Mouse (Mus musculus): ENCODE results near the gene Zscan22.

DNA sequence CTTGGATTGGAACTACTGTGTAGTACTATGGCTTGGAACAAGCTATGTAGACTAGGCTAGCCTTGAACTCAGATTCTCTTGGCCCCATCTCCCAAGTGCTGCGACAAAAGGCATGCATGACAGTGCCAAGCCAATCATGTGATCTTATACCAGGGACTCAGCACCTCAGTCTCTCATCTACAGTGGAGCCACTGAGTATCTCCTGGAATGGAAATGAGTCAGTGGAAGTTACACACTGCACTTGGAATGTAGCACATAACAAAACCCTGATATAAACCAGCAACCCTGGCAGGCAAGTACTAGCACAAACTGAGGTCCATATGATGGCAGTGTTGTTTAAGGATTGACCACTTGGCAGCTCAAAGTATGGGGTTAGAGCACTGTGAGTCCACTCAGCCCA, 7.5 kb downstream of the Zscan22 start:
- TF ChIP-seq CTCF (IDR thresholded peaks at IDR 0.05; ENCODE audit: low read depth, low read length) (no peak), POLR2A (IDR thresholded peaks at IDR 0.05; ENCODE audit: borderline replicate concordance, low read depth, low read length) (no peak)
